Mouse (Mus musculus): Measurements from ENCODE around the gene Gm867. TPM values are rescaled to one million over a fixed set of nuclear protein-coding genes. Genes with fewer than 3 reads are reported as not detected.
A peak's percentile ranks its signal among the peaks of the same experiment; 100 is the strongest.

Gm867 gene
- polyA plus RNA-seq, 1 experiment from 2014 or later, result 0.39 TPM

DNA sequence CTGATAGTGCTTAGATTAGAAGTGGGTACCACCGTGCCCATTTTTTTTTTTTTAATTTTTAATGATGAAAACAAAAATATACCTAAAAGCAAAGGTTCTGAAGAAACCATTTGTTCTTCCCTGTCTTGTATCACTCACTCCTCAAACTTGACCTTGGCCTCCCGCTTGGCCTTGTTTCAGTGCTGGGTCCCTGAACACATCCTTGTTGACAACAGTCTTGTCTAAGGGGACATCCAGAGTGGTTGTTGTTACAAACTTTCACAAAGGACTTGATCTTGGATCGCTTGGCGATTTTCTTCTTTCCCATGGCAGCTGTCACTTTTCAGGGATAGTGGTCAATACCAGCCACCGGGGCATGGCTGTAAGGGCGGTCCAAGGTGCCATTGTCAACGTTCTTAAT lies 4.7 kb upstream of the Gm867 start:
- H3K9ac ChIP-seq (ENCODE audit: low read depth, low read length), result no peak overlapping the region
- 0 out of 2 replicates have a peak, but pooled peaks cover 9% of the 10 kb centered on the region for H3K4me1 ChIP-seq (replicated peaks; ENCODE audit: insufficient read depth, low read length)
- H3K4me3 ChIP-seq (replicated peaks; ENCODE audit: low read depth, low read length), result no peak overlapping the region
- no peak overlapping the region for H3K4me2 ChIP-seq (ENCODE audit: low read length)
- H3K27me3 ChIP-seq (ENCODE audit: insufficient read depth, low read length), result no peaks in the 10 kb centered on the region
- H3K9me3 ChIP-seq (replicated peaks; ENCODE audit: low read length), result no peaks in the 10 kb centered on the region
- no peak for TF ChIP-seq CTCF (IDR thresholded peaks at IDR 0.05; ENCODE audit: low read depth)
- 91% methylated on average over 7 of the region's 7 CpGs for WGBS
- ATAC-seq (replicated peaks; ENCODE audit: low FRiP score, low read depth) (no peak), DNase-seq (ENCODE audit: low spot score) (no peak)
- H3K27ac ChIP-seq, result no peak overlapping the region
- H3K36me3 ChIP-seq (ENCODE audit: insufficient read depth, low read length), result no peaks in the 10 kb centered on the region

DNA sequence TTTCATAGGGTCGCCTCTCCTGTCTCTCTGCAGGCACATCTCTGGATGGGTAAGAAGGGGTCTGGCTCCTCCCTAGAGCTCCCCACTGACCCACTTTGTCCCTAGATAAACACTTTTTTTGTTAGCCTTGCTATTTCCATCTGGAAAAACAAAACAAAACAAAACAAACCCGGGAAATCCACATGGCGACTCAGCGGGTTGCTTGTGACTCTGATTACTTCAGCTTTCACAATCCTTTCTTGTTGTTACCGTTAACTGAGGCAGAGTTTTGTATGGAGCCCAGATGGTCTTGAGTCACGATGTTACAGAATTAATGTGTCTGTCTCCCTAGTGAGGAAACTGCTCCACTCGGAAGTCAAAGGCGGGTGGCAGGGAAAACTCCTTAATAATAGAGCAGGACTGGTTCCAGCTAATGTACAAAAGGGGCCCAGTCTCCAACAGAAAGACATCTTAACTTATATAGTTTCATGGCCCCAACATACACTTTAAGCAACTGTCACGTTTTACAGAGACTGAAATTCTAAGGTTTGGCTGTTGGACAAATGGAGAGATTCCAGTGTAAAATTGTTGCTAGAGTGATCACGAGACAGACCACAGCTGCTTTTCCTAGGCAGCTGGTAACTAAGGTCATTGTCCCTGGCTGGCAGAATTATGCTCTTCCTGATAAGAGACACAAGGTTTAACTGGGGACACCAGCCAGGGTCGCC lies 3.7 kb upstream of the Gm867 start:
- H3K4me1 ChIP-seq (replicated peaks; ENCODE audit: insufficient read depth, low read length), result 0 out of 2 replicates have a peak, but pooled peaks cover 6% of the 10 kb centered on the region
- H3K27me3 ChIP-seq (ENCODE audit: insufficient read depth, low read length), result no peaks in the 10 kb centered on the region
- no peak overlapping the region for H3K4me3 ChIP-seq (replicated peaks; ENCODE audit: low read depth, low read length)
- 14% methylated on average over 11 of the region's 11 CpGs for WGBS
- H3K9me3 ChIP-seq (replicated peaks; ENCODE audit: low read length), result no peaks in the 10 kb centered on the region
- H3K9ac ChIP-seq (ENCODE audit: low read depth, low read length), result no peak overlapping the region
- peak overlapping the region; percentile 47; the same call in 1 of the 2 replicates for H3K27ac ChIP-seq
- ATAC-seq (replicated peaks; ENCODE audit: low FRiP score, low read depth) (no peak), DNase-seq (ENCODE audit: low spot score) (peak; percentile 65)
- H3K36me3 ChIP-seq (ENCODE audit: insufficient read depth, low read length), result no peaks in the 10 kb centered on the region
- no peak for TF ChIP-seq CTCF (IDR thresholded peaks at IDR 0.05; ENCODE audit: low read depth)
- no peak overlapping the region for H3K4me2 ChIP-seq (ENCODE audit: low read length)

DNA sequence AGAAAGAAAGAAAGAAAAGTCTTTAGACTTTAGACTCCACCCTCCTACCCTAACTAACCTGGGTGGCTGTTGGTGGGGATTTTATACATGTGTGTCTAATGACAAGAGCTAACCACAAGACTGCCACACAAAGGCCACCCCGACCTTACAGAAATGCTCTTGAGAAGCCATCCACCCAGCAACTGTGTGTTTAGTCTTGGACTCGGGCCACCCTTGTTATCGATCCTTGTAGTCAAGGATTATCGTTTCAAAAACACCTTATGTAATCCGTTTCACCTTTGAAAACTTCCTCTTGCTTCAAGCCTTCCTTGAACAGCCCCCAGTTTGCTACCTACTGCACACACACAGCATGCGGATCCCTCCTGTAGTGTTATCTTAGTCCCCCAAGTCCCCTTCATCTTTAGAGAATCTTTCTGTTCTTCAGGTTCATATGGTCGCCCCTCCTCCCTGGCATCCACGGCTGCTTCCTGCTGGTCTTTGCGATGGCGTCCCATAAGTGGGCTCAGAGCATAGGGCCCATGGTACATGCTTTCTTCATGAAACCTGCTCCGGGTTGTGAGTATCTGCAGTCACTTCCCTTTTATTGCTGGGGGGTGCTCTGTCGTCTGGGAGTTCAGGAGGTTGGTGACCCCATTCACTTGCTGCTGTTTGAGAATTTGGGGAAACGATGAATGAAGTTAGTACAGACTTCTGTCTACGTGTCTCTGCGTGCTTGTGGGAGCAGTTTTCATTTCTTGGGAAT lies 2.4 kb upstream of the Gm867 start, which contains the start of gene Vpreb3:
Gene Vpreb3, plus strand, starts transcription at position 322 of the 742 bp plus-strand sequence.
- Histone ChIP-seq H3K9me3 (replicated peaks; ENCODE audit: low read length) (no peaks in the 10 kb centered on the region), H3K4me3 (replicated peaks; ENCODE audit: low read depth, low read length) (no peak within 1 kb of the TSS), H3K27ac (peak within 1 kb of the TSS; percentile 47; the same call in 1 of the 2 replicates), H3K9ac (ENCODE audit: low read depth, low read length) (no peak within 1 kb of the TSS), H3K36me3 (ENCODE audit: insufficient read depth, low read length) (no peaks in the 10 kb centered on the region), H3K27me3 (ENCODE audit: insufficient read depth, low read length) (no peaks in the 10 kb centered on the region), H3K4me2 (ENCODE audit: low read length) (no peak within 1 kb of the TSS), H3K4me1 (replicated peaks; ENCODE audit: insufficient read depth, low read length) (0 out of 2 replicates have a peak, but pooled peaks cover 6% of the 10 kb centered on the region)
- ATAC-seq (replicated peaks; ENCODE audit: low FRiP score, low read depth) (no peak), DNase-seq (ENCODE audit: low spot score) (no peak)
- 81% methylated on average over 15 of the region's 15 CpGs for WGBS
- TF ChIP-seq CTCF (IDR thresholded peaks at IDR 0.05; ENCODE audit: low read depth), result no peak

DNA sequence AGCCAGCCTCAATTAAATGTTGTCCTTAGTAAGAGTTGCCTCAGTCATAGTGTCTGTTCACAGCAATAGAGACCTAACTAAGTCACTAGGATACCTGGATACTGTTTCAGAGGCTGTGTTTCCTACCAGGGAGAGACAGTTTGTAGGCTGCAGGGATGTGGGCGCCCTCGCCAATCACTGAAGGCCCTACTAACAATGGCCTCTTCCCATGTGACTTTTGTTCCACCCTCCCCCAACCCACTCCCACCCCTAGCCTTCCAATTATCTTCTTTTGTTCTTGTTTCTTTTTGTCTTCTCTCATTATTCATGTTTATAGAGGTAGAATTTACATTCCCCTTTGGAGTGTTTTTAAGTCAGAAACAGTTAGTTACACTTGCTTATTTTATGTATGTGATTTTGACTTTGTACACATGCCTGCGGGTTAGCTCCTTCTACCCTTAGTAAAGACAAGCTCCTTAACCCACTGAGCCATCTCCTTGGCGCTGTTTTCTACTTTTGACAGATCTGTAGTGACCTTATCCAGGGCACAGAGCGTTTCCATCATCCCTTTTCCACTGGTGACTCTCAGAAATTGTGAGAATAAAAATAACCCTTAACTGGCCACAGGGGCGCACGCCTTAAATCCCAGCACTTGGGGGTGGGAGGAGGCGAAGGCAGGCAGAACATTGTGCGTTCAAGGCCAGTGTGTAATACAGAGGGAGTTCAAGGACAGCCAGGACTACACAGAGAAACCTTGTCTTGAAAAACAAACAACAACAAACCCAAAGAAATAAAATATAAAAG lies 761 bp upstream of the Gm867 start:
- H3K4me2 ChIP-seq (ENCODE audit: low read length), result no peak overlapping the region
- 66% methylated on average over 9 of the region's 9 CpGs for whole genome bisulfite sequencing
- no peaks in the 10 kb centered on the region for H3K9me3 ChIP-seq (replicated peaks; ENCODE audit: low read length)
- H3K4me3 ChIP-seq (replicated peaks; ENCODE audit: low read depth, low read length), result no peak overlapping the region
- no peak overlapping the region for H3K27ac ChIP-seq
- no peak for TF ChIP-seq CTCF (IDR thresholded peaks at IDR 0.05; ENCODE audit: low read depth)
- DNase-seq (ENCODE audit: low spot score), result no peak
- no peak for ATAC-seq (replicated peaks; ENCODE audit: low FRiP score, low read depth)
- 0 out of 2 replicates have a peak, but pooled peaks cover 13% of the 10 kb centered on the region for H3K4me1 ChIP-seq (replicated peaks; ENCODE audit: insufficient read depth, low read length)
- no peaks in the 10 kb centered on the region for H3K36me3 ChIP-seq (ENCODE audit: insufficient read depth, low read length)
- no peak overlapping the region for H3K9ac ChIP-seq (ENCODE audit: low read depth, low read length)
- H3K27me3 ChIP-seq (ENCODE audit: insufficient read depth, low read length), result peaks cover 3% of the 10 kb centered on the region; the same call in 1 of the 2 replicates

DNA sequence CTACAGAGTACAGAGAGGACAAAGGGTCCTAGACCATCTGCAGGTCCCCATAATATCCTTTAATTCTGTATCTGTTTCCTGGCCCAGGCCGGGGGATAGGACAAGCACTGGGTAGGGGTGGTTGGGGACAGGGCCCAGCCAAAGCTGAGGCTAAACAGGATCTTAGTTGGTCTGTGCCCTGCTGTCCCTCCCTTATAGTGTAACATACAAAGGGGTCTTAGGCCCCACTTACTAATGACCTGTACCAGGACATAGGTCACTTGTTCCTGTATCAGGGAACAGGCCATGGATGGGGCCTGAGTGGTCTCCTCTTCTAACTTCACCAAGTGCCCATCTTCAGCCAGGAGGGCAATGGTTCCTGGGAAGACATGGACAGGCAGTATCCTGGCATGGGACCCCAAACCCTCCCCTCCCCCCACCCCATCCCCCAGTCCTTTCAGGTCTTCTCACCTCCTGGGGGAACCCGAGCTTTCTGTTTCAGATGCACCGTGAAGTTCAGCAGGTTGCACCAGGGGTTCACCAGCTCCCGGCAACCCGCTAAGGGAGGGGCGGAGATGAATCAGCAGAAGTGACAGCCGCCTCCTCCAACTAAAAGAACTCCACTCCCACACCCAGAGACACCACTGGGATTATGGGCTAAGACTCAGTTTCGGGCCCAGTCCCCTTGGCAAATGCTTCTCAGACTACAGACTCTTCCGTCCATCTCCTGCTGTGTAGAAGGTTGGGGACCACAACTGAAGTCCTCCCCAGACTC lies 814 bp downstream of the Gm867 start:
- 0 out of 2 replicates have a peak, but pooled peaks cover 13% of the 10 kb centered on the region for H3K4me1 ChIP-seq (replicated peaks; ENCODE audit: insufficient read depth, low read length)
- H3K36me3 ChIP-seq (ENCODE audit: insufficient read depth, low read length), result no peaks in the 10 kb centered on the region
- H3K27me3 ChIP-seq (ENCODE audit: insufficient read depth, low read length), result peaks cover 3% of the 10 kb centered on the region; the same call in 1 of the 2 replicates
- H3K4me2 ChIP-seq (ENCODE audit: low read length), result no peak overlapping the region
- no peak for DNase-seq (ENCODE audit: low spot score)
- 41% methylated on average over 9 of the region's 9 CpGs for WGBS
- no peak for ATAC-seq (replicated peaks; ENCODE audit: low FRiP score, low read depth)
- no peak overlapping the region for H3K4me3 ChIP-seq (replicated peaks; ENCODE audit: low read depth, low read length)
- H3K9me3 ChIP-seq (replicated peaks; ENCODE audit: low read length), result no peaks in the 10 kb centered on the region
- H3K27ac ChIP-seq, result no peak overlapping the region
- TF ChIP-seq CTCF (IDR thresholded peaks at IDR 0.05; ENCODE audit: low read depth), result no peak
- H3K9ac ChIP-seq (ENCODE audit: low read depth, low read length), result no peak overlapping the region
